Mouse (Mus musculus): ENCODE measurements around the gene Prpf40a. TPM values are rescaled to one million over a fixed set of nuclear protein-coding genes. Genes with fewer than 3 reads are reported as not detected.

Prpf40a gene
- polyA plus RNA-seq, 1 experiment from 2014 or later = 169 TPM

DNA sequence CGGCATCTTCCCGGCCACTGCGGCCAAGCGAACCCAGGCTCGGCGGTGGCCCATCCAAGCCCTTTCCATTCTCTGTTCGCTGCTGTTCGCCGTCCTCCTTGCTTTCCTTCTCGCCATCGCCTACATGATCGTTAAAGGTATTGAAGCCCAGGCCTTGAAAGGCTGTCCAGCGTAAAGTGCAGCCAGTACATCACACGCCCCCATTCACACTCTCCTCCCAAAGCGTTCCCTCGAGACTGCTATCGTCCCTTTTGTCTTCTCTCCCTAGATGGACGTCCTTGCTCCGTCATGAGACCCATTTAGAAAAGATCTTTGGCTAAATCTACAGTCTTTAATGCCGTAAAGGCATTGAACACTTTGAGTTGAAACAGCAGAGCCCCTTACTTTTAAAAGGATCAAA is 1.3 kb upstream of the Prpf40a start:
- peak overlapping the region; percentile 97 for H3K27ac ChIP-seq (ENCODE audit: low read depth)
- DNase-seq (ENCODE audit: low spot score) (no peak), ATAC-seq (replicated peaks; ENCODE audit: low FRiP score, low TSS enrichment, low read depth) (no peak)
- no peaks in the 10 kb centered on the region for H3K9me3 ChIP-seq (ENCODE audit: control insufficient read depth, low read length)
- WGBS = 0% methylated on average over 20 of the region's 20 CpGs
- peak overlapping the region; percentile 92 for H3K4me3 ChIP-seq (ENCODE audit: low read depth, low read length)
- H3K36me3 ChIP-seq (ENCODE audit: control insufficient read depth, insufficient read depth, low read length) = peaks cover 50% of the 10 kb centered on the region
- H3K9ac ChIP-seq (ENCODE audit: low read length) = peak overlapping the region; percentile 70
- no peaks in the 10 kb centered on the region for H3K27me3 ChIP-seq (replicated peaks; ENCODE audit: control insufficient read depth, insufficient read depth, low read length)
- H3K4me1 ChIP-seq (replicated peaks; ENCODE audit: control insufficient read depth, insufficient read depth, low read length) = peaks cover 8% of the 10 kb centered on the region
- peak overlapping the region; percentile 68 for H3K4me2 ChIP-seq (ENCODE audit: low read length)

DNA sequence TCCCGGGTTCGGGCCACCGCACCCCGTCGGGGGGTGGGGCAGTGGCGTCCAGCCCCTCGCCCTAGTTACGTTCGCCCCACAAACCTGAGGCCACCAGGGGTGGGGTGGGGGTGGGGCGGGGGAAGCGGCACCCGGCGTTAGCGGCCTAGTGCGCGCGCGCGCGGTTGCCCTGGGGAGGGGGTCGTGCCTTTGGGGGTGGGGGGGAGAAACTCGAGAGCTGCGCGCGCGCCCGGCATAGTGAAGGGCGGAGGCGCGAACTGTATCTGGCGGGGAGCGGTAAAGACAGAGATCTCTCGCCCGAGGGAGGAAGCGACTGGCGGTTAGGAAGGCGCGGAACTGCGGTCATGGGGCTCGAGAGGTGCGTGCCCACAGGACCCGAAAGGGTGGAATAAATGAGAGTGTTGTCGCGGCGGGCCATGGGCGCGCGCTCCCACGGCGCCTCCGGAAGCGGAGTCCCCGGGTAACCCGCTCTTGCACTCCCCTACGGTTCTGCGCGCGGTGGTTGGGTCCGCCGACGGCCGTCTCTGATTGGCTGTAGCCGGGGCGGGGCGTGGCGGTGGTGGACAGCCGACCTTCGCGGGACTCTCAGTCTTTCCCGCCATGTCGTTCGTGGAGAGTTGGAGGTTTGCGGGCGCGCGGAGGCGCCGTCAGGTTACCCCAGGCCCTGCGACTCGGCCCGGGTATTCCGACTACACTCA is 588 bp upstream of the Prpf40a start, which contains the start of gene Arl6ip6:
Gene Arl6ip6, plus strand, starts transcription at position 204 of the 698 bp plus-strand sequence.
- Histone ChIP-seq H3K9ac (ENCODE audit: low read length) (peak within 1 kb of the TSS; percentile 87), H3K9me3 (ENCODE audit: control insufficient read depth, low read length) (no peaks in the 10 kb centered on the region), H3K27ac (ENCODE audit: low read depth) (peak within 1 kb of the TSS; percentile 97), H3K4me1 (replicated peaks; ENCODE audit: control insufficient read depth, insufficient read depth, low read length) (peaks cover 8% of the 10 kb centered on the region), H3K4me3 (ENCODE audit: low read depth, low read length) (peak within 1 kb of the TSS; percentile 92), H3K4me2 (ENCODE audit: low read length) (peak within 1 kb of the TSS; percentile 81), H3K36me3 (ENCODE audit: control insufficient read depth, insufficient read depth, low read length) (peaks cover 48% of the 10 kb centered on the region), H3K27me3 (replicated peaks; ENCODE audit: control insufficient read depth, insufficient read depth, low read length) (no peaks in the 10 kb centered on the region)
- ATAC-seq (replicated peaks; ENCODE audit: low FRiP score, low TSS enrichment, low read depth) (peak; percentile 92), DNase-seq (ENCODE audit: low spot score) (peak; percentile 99)
- under 1% methylated on average over 80 of the region's 82 CpGs for WGBS

- H3K36me3 ChIP-seq (ENCODE audit: control insufficient read depth, insufficient read depth, low read length) = peaks cover 44% of the 10 kb centered on the region
- no peaks in the 10 kb centered on the region for H3K9me3 ChIP-seq (ENCODE audit: control insufficient read depth, low read length)
- peak overlapping the region; percentile 87 for H3K9ac ChIP-seq (ENCODE audit: low read length)
- DNase-seq (ENCODE audit: low spot score) = no peak
- no peak overlapping the region for H3K27ac ChIP-seq (ENCODE audit: low read depth)
- no peaks in the 10 kb centered on the region for H3K27me3 ChIP-seq (replicated peaks; ENCODE audit: control insufficient read depth, insufficient read depth, low read length)
- H3K4me1 ChIP-seq (replicated peaks; ENCODE audit: control insufficient read depth, insufficient read depth, low read length) = peaks cover 8% of the 10 kb centered on the region
- H3K4me3 ChIP-seq (ENCODE audit: low read depth, low read length) = peak overlapping the region; percentile 92
- ATAC-seq (replicated peaks; ENCODE audit: low FRiP score, low TSS enrichment, low read depth) = no peak
- H3K4me2 ChIP-seq (ENCODE audit: low read length) = peak overlapping the region; percentile 81
- WGBS = 70% methylated on average over 3 of the region's 3 CpGs
These were observed 1.3 kb downstream of the Prpf40a start for GRCm38 (mm10) chr2:53189811-53190210.

DNA sequence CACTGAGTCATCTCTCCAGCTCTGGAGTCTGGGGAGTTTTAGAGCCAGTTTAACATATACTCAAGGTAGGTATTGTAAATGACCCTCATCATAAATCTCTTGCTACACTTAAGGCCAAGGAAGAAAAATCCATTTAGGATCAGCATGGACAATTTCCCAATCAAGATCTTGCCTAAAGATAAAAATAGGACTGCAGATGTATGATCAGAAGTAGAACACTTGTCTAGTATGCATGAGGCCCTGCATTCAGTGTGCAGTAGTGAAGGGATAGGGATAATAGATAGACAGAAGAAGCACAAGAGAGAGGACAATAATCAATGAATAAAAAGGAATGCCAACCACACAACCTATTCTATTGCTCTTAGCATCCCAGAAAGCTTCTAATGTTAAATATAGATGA is 11.2 kb downstream of the Prpf40a start:
- no peak for ATAC-seq (replicated peaks; ENCODE audit: low FRiP score, low TSS enrichment, low read depth)
- H3K4me1 ChIP-seq (replicated peaks; ENCODE audit: control insufficient read depth, insufficient read depth, low read length) = no peaks in the 10 kb centered on the region
- peaks cover 25% of the 10 kb centered on the region for H3K36me3 ChIP-seq (ENCODE audit: control insufficient read depth, insufficient read depth, low read length)
- H3K4me2 ChIP-seq (ENCODE audit: low read length) = no peak overlapping the region
- no peak overlapping the region for H3K9ac ChIP-seq (ENCODE audit: low read length)
- DNase-seq (ENCODE audit: low spot score) = no peak
- no peaks in the 10 kb centered on the region for H3K9me3 ChIP-seq (ENCODE audit: control insufficient read depth, low read length)
- no peak overlapping the region for H3K4me3 ChIP-seq (ENCODE audit: low read depth, low read length)
- no peaks in the 10 kb centered on the region for H3K27me3 ChIP-seq (replicated peaks; ENCODE audit: control insufficient read depth, insufficient read depth, low read length)
- no peak overlapping the region for H3K27ac ChIP-seq (ENCODE audit: low read depth)

GRCm38 (mm10) chr2:53178966-53179365 is 12.1 kb downstream of the Prpf40a start:
- Histone ChIP-seq H3K4me2 (ENCODE audit: low read length) (no peak overlapping the region), H3K4me1 (replicated peaks; ENCODE audit: control insufficient read depth, insufficient read depth, low read length) (no peaks in the 10 kb centered on the region), H3K27ac (ENCODE audit: low read depth) (no peak overlapping the region), H3K9me3 (ENCODE audit: control insufficient read depth, low read length) (no peaks in the 10 kb centered on the region), H3K27me3 (replicated peaks; ENCODE audit: control insufficient read depth, insufficient read depth, low read length) (no peaks in the 10 kb centered on the region), H3K36me3 (ENCODE audit: control insufficient read depth, insufficient read depth, low read length) (peaks cover 26% of the 10 kb centered on the region), H3K4me3 (ENCODE audit: low read depth, low read length) (no peak overlapping the region), H3K9ac (ENCODE audit: low read length) (no peak overlapping the region)
- 87% methylated on average over 3 of the region's 3 CpGs for WGBS
- no peak for ATAC-seq (replicated peaks; ENCODE audit: low FRiP score, low TSS enrichment, low read depth)
- DNase-seq (ENCODE audit: low spot score) = no peak

DNA sequence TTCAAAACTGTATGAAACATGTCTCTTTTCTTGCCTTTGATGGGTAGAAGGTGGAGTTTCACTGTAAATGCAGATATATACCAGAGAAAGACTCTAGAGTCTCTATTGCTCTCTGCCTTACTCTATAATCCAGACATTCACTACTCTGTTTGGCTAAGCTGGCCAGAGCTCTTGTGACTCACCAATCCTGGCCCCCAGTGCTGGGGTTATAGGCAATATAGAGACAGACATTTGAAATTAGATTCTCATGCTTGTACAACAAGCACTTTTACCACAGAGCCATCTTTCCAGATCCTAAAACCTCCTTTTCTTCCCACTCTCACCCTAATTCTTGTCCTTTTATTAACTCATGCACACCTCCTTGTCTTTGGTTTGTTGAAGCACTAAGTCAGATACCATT is 17.1 kb downstream of the Prpf40a start:
- Histone ChIP-seq H3K4me3 (ENCODE audit: low read depth, low read length) (no peak overlapping the region), H3K36me3 (ENCODE audit: control insufficient read depth, insufficient read depth, low read length) (peaks cover 34% of the 10 kb centered on the region), H3K9ac (ENCODE audit: low read length) (no peak overlapping the region), H3K27me3 (replicated peaks; ENCODE audit: control insufficient read depth, insufficient read depth, low read length) (no peaks in the 10 kb centered on the region), H3K9me3 (ENCODE audit: control insufficient read depth, low read length) (no peaks in the 10 kb centered on the region), H3K4me1 (replicated peaks; ENCODE audit: control insufficient read depth, insufficient read depth, low read length) (no peaks in the 10 kb centered on the region), H3K27ac (ENCODE audit: low read depth) (no peak overlapping the region), H3K4me2 (ENCODE audit: low read length) (no peak overlapping the region)
- no peak for ATAC-seq (replicated peaks; ENCODE audit: low FRiP score, low TSS enrichment, low read depth)
- DNase-seq (ENCODE audit: low spot score) = no peak

- Histone ChIP-seq H3K27me3 (replicated peaks; ENCODE audit: control insufficient read depth, insufficient read depth, low read length) (no peaks in the 10 kb centered on the region), H3K36me3 (ENCODE audit: control insufficient read depth, insufficient read depth, low read length) (peaks cover 77% of the 10 kb centered on the region), H3K4me1 (replicated peaks; ENCODE audit: control insufficient read depth, insufficient read depth, low read length) (no peaks in the 10 kb centered on the region), H3K4me2 (ENCODE audit: low read length) (no peak overlapping the region), H3K4me3 (ENCODE audit: low read depth, low read length) (no peak overlapping the region), H3K9me3 (ENCODE audit: control insufficient read depth, low read length) (no peaks in the 10 kb centered on the region), H3K27ac (ENCODE audit: low read depth) (no peak overlapping the region), H3K9ac (ENCODE audit: low read length) (no peak overlapping the region)
- DNase-seq (ENCODE audit: low spot score) = no peak
- no peak for ATAC-seq (replicated peaks; ENCODE audit: low FRiP score, low TSS enrichment, low read depth)
These were observed 44.2 kb downstream of the Prpf40a start for GRCm38 (mm10) chr2:53146852-53147251.

GRCm38 (mm10) chr2:53131567-53131966 is 59.5 kb downstream of the Prpf40a start:
- 94% methylated on average over 9 of the region's 9 CpGs for WGBS
- H3K36me3 ChIP-seq (ENCODE audit: control insufficient read depth, insufficient read depth, low read length) = peaks cover 59% of the 10 kb centered on the region
- no peak for DNase-seq (ENCODE audit: low spot score)

GRCm38 (mm10) chr2:53129070-53129469 is 62.0 kb downstream of the Prpf40a start:
- Histone ChIP-seq H3K9ac (ENCODE audit: low read length) (no peak overlapping the region), H3K27ac (ENCODE audit: low read depth) (no peak overlapping the region), H3K27me3 (replicated peaks; ENCODE audit: control insufficient read depth, insufficient read depth, low read length) (no peaks in the 10 kb centered on the region), H3K9me3 (ENCODE audit: control insufficient read depth, low read length) (no peaks in the 10 kb centered on the region), H3K4me2 (ENCODE audit: low read length) (no peak overlapping the region), H3K4me3 (ENCODE audit: low read depth, low read length) (no peak overlapping the region), H3K4me1 (replicated peaks; ENCODE audit: control insufficient read depth, insufficient read depth, low read length) (no peaks in the 10 kb centered on the region), H3K36me3 (ENCODE audit: control insufficient read depth, insufficient read depth, low read length) (peaks cover 52% of the 10 kb centered on the region)
- ATAC-seq (replicated peaks; ENCODE audit: low FRiP score, low TSS enrichment, low read depth) = peak; percentile 74
- DNase-seq (ENCODE audit: low spot score) = no peak
- WGBS = 49% methylated on average over 6 of the region's 6 CpGs

More at GRCm38 (mm10) chr2:53131567-53131966, 59.5 kb downstream of the Prpf40a start:
- H3K4me2 ChIP-seq (ENCODE audit: low read length) = no peak overlapping the region
- H3K9ac ChIP-seq (ENCODE audit: low read length) = no peak overlapping the region
- ATAC-seq (replicated peaks; ENCODE audit: low FRiP score, low TSS enrichment, low read depth) = no peak
- no peaks in the 10 kb centered on the region for H3K4me1 ChIP-seq (replicated peaks; ENCODE audit: control insufficient read depth, insufficient read depth, low read length)
- no peaks in the 10 kb centered on the region for H3K27me3 ChIP-seq (replicated peaks; ENCODE audit: control insufficient read depth, insufficient read depth, low read length)
- no peak overlapping the region for H3K4me3 ChIP-seq (ENCODE audit: low read depth, low read length)
- no peak overlapping the region for H3K27ac ChIP-seq (ENCODE audit: low read depth)
- no peaks in the 10 kb centered on the region for H3K9me3 ChIP-seq (ENCODE audit: control insufficient read depth, low read length)

Data from intestine, embryonic 14.5 days (tissue).